Mouse (Mus musculus): Measurements from ENCODE around the gene Epha7. TPM values are rescaled to one million over a fixed set of nuclear protein-coding genes. Genes with fewer than 3 reads are reported as not detected.
A peak's percentile ranks its signal among the peaks of the same experiment; 100 is the strongest.

Gene Epha7
- polyA plus RNA-seq, 2 experiments: 0.58 to 1.1 TPM

DNA sequence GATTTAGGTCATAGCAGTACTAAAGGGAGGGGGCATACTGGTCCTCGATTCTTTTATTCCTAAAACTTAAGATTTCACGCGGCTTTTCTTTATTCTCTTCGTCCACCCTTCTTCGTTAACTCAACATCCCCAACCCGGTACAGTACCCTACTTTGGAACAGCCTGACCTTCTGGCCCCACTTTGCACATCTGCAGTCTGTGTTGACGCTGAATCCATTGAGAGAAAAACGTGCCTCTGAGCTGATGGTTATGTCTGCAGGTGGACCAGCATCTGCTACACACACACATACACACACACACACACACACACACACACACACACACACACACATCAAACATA lies 1.5 kb downstream of the Epha7 start:
- no peak for DNase-seq (ENCODE audit: low read depth in 3 of 3, low spot score in 3 of 3)
- no peak overlapping the region for H3K9ac ChIP-seq (replicated peaks)
- no peaks in the 10 kb centered on the region for H3K36me3 ChIP-seq (replicated peaks; ENCODE audit: control insufficient read depth, insufficient read depth, low read depth)
- peaks cover 39% of the 10 kb centered on the region for H3K27me3 ChIP-seq (ENCODE audit: control insufficient read depth, insufficient read depth, low read length)
- WGBS (ENCODE audit: insufficient replicate concordance): under 1% methylated on average over 8 of the region's 8 CpGs
- no peak for ATAC-seq (ENCODE audit: insufficient read depth)
- peak overlapping the region; percentile 85 for H3K4me2 ChIP-seq (ENCODE audit: low read depth)
- no peak overlapping the region for H3K27ac ChIP-seq
- H3K4me1 ChIP-seq (replicated peaks; ENCODE audit: control insufficient read depth in 2 of 2, insufficient read depth in 2 of 2, low read length in 1 of 2): no peaks in the 10 kb centered on the region; a peak in 1 of 4 replicates
- peak overlapping the region; percentile 41 to 61 for H3K4me3 ChIP-seq (ENCODE audit: insufficient read depth in 1 of 2, low read depth in 2 of 2, low read length in 2 of 2)
- TF ChIP-seq CTCF (IDR thresholded peaks at IDR 0.05; ENCODE audit: low read depth) (no peak), EP300 (IDR thresholded peaks at IDR 0.05; ENCODE audit: low read depth) (no peak)
- H3K9me3 ChIP-seq (ENCODE audit: control insufficient read depth, low read length): no peaks in the 10 kb centered on the region

DNA sequence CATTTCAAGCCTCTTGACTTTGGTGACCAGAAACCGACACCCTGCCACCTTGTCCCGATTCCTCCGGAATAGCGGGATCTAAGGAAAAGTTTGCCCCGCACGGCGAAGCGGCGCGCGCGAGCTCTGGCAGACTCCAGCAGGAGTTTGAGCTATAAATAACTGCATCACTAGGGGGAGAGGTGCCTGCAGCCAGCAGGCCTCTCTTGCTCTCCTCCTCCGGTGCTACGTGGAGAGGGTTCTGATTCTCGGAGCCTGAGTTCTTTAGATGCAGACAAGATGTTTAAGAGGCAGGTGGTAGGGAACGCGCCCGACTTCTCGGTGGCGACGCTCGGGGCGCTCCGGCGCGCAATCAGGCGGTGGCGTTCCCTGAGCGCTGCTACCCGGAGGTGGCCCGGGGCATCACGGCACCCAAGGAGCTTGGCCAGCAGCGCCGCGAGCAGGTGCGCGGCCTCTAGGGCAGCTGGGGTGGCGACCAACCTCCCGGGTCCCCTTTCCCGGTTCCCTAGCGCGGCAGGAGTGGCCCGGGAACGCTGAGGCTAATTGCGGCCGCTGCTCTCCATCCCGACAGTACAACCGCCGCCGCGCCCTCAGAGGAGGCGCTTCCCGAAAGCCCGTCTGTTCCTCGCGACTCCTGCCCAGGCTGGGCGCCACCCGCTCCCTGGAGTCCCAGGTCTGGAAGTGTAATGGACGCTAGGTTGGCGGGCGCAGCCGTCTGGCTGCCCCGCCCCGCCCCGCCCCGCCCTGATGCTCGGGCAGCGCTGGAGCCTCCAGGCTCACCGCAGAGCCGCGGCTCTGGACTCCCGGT lies 2.1 kb downstream of the Epha7 start:
- H3K27ac ChIP-seq: no peak overlapping the region
- DNase-seq (ENCODE audit: low read depth in 3 of 3, low spot score in 3 of 3) (no peak), ATAC-seq (ENCODE audit: insufficient read depth) (no peak)
- H3K36me3 ChIP-seq (replicated peaks; ENCODE audit: control insufficient read depth, insufficient read depth, low read depth): no peaks in the 10 kb centered on the region
- peaks cover 39% of the 10 kb centered on the region for H3K27me3 ChIP-seq (ENCODE audit: control insufficient read depth, insufficient read depth, low read length)
- TF ChIP-seq CTCF (IDR thresholded peaks at IDR 0.05; ENCODE audit: low read depth) (peak; percentile 7; the same call in 1 of the 2 replicates), EP300 (IDR thresholded peaks at IDR 0.05; ENCODE audit: low read depth) (no peak)
- no peaks in the 10 kb centered on the region; a peak in 1 of 4 replicates for H3K4me1 ChIP-seq (replicated peaks; ENCODE audit: control insufficient read depth in 2 of 2, insufficient read depth in 2 of 2, low read length in 1 of 2)
- no peaks in the 10 kb centered on the region for H3K9me3 ChIP-seq (ENCODE audit: control insufficient read depth, low read length)
- WGBS (ENCODE audit: insufficient replicate concordance): under 1% methylated on average over 60 of the region's 72 CpGs
- peak overlapping the region; percentile 43 to 52 for H3K4me3 ChIP-seq (ENCODE audit: insufficient read depth in 1 of 2, low read depth in 2 of 2, low read length in 2 of 2)
- H3K4me2 ChIP-seq (ENCODE audit: low read depth): peak overlapping the region; percentile 85
- no peak overlapping the region for H3K9ac ChIP-seq (replicated peaks)

DNA sequence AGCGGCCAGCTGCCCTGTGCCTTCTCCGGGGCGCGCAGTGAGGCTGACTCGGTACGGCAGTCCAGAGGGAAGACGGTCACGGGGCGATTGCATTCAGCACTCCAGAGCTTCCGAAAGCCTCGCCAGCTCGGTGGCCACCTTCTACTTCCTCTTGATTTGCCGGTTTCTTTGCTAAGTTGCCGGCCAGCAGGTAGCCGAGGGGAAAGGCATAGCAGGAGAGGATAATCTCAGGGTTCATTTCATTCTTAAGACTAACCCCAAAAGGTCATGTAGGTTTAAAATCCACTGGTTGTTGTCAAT lies 2.6 kb downstream of the Epha7 start:
- Histone ChIP-seq H3K9ac (replicated peaks) (no peak overlapping the region), H3K4me3 (ENCODE audit: insufficient read depth in 1 of 2, low read depth in 2 of 2, low read length in 2 of 2) (peak overlapping the region; percentile 43 to 52), H3K36me3 (replicated peaks; ENCODE audit: control insufficient read depth, insufficient read depth, low read depth) (no peaks in the 10 kb centered on the region), H3K4me2 (ENCODE audit: low read depth) (peak overlapping the region; percentile 85), H3K4me1 (replicated peaks; ENCODE audit: control insufficient read depth in 2 of 2, insufficient read depth in 2 of 2, low read length in 1 of 2) (no peaks in the 10 kb centered on the region; a peak in 1 of 4 replicates), H3K9me3 (ENCODE audit: control insufficient read depth, low read length) (no peaks in the 10 kb centered on the region), H3K27ac (no peak overlapping the region), H3K27me3 (ENCODE audit: control insufficient read depth, insufficient read depth, low read length) (peaks cover 39% of the 10 kb centered on the region)
- DNase-seq (ENCODE audit: low read depth in 3 of 3, low spot score in 3 of 3): no peak
- TF ChIP-seq EP300 (IDR thresholded peaks at IDR 0.05; ENCODE audit: low read depth) (no peak), CTCF (IDR thresholded peaks at IDR 0.05; ENCODE audit: low read depth) (no peak)
- under 1% methylated on average over 15 of the region's 15 CpGs for WGBS (ENCODE audit: insufficient replicate concordance)
- no peak for ATAC-seq (ENCODE audit: insufficient read depth)

DNA sequence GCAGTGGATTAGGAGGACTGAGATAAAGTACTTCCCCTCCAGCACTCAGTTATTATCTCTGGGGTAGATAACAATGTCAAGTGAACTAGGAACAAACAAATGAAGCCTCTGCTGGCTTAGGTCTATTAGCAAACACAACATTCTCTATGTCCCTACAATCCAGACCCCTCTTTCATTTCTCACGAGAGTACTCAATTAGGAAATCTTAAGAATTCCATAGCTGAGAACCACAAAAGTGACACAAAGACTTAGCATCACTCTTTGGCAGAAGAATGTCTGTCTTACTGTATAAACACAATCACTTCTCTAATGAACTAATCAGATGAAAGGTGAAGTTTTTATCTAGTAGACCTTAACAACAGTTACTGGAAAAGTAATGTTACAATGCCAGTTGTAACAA lies 10.7 kb downstream of the Epha7 start:
- Histone ChIP-seq H3K9me3 (ENCODE audit: control insufficient read depth, low read length) (no peaks in the 10 kb centered on the region), H3K4me3 (ENCODE audit: insufficient read depth in 1 of 2, low read depth in 2 of 2, low read length in 2 of 2) (no peak overlapping the region), H3K27me3 (ENCODE audit: control insufficient read depth, insufficient read depth, low read length) (no peaks in the 10 kb centered on the region), H3K4me2 (ENCODE audit: low read depth) (no peak overlapping the region), H3K27ac (no peak overlapping the region), H3K36me3 (replicated peaks; ENCODE audit: control insufficient read depth, insufficient read depth, low read depth) (no peaks in the 10 kb centered on the region), H3K4me1 (replicated peaks; ENCODE audit: control insufficient read depth in 2 of 2, insufficient read depth in 2 of 2, low read length in 1 of 2) (no peaks in the 10 kb centered on the region), H3K9ac (replicated peaks) (no peak overlapping the region)
- 53% methylated on average over 1 of the region's 1 CpGs for WGBS (ENCODE audit: insufficient replicate concordance)
- TF ChIP-seq CTCF (IDR thresholded peaks at IDR 0.05; ENCODE audit: low read depth) (no peak), EP300 (IDR thresholded peaks at IDR 0.05; ENCODE audit: low read depth) (no peak)
- DNase-seq (ENCODE audit: low read depth in 3 of 3, low spot score in 3 of 3) (no peak), ATAC-seq (ENCODE audit: insufficient read depth) (no peak)

DNA sequence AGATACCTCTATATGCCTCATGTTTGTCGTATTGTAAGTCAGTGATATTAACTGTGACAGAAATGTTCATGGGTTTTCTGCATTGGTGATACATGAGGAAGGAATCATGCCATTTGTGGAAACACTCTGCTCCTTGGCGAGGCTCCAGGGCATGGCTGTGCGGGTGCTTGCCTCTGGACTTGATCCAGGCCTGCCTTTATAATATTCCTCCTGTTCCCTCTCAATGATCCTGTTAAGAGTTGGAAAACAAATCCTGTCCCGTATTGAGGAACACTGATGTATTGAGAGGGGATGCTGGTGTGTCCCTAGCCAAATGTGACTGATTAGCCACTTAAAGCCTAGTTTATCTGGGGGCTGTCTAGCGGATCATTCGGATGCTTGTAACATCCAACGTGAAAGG lies 11.7 kb downstream of the Epha7 start:
- no peaks in the 10 kb centered on the region for H3K27me3 ChIP-seq (ENCODE audit: control insufficient read depth, insufficient read depth, low read length)
- no peaks in the 10 kb centered on the region for H3K4me1 ChIP-seq (replicated peaks; ENCODE audit: control insufficient read depth in 2 of 2, insufficient read depth in 2 of 2, low read length in 1 of 2)
- WGBS (ENCODE audit: insufficient replicate concordance): 63% methylated on average over 7 of the region's 7 CpGs
- no peaks in the 10 kb centered on the region for H3K36me3 ChIP-seq (replicated peaks; ENCODE audit: control insufficient read depth, insufficient read depth, low read depth)
- H3K4me3 ChIP-seq (ENCODE audit: insufficient read depth in 1 of 2, low read depth in 2 of 2, low read length in 2 of 2): no peak overlapping the region
- TF ChIP-seq CTCF (IDR thresholded peaks at IDR 0.05; ENCODE audit: low read depth) (no peak), EP300 (IDR thresholded peaks at IDR 0.05; ENCODE audit: low read depth) (no peak)
- no peak overlapping the region for H3K4me2 ChIP-seq (ENCODE audit: low read depth)
- H3K27ac ChIP-seq: no peak overlapping the region
- H3K9ac ChIP-seq (replicated peaks): no peak overlapping the region
- no peaks in the 10 kb centered on the region for H3K9me3 ChIP-seq (ENCODE audit: control insufficient read depth, low read length)
- DNase-seq (ENCODE audit: low read depth in 3 of 3, low spot score in 3 of 3) (no peak), ATAC-seq (ENCODE audit: insufficient read depth) (no peak)

Measured in liver, embryonic 14.5 days (tissue).